In the genomic region with DNA sequence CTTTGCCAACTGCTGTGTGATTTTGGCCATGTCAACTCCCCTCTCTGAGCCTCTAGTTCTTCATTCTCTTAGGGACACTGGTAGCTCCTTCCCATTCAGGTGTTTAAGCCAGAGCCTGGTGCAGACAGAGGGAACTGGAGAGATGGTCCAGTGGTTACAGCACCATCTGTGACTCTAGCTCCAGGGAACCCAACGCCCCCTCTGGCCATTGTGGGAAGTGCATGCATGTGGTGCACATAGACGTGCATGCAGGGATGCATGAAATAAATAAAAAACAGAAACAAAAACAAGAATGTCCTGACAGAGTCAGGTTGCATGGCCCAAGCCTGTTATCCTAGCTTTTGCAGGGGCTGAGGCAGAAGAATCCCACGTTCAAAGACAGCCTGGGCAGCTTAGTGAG, we compare ENCODE assay signal across 12 mouse cellular contexts. TPM values are rescaled to one million over a fixed set of nuclear protein-coding genes. Genes with fewer than 3 reads are reported as not detected.
DNase-seq lines count a peak whose midpoint lies in the region; ATAC-seq and TF ChIP-seq lines count a peak whose summit lies in the region.
"Had no signal": no experiment of that assay in that cellular context is flagged by ENCODE, and none has a peak within 500 bp of the region (broad histone marks: within the 10 kb centered on the region; RNA-seq: fewer than 3 reads in every experiment).

No protein-coding gene starts in this region.

- H3K27me3 ChIP-seq in intestine, postnatal 0 days (replicated peaks; ENCODE audit: control insufficient read depth, insufficient read depth, low read length) = no peaks in the 10 kb centered on the region
- H3K27me3 ChIP-seq in intestine, embryonic 15.5 days (replicated peaks) = no peaks in the 10 kb centered on the region
- no peaks in the 10 kb centered on the region for H3K27me3 ChIP-seq in testis, adult 2 months (ENCODE audit: control insufficient read depth, insufficient read depth, low read length)
- peaks cover 8% of the 10 kb centered on the region; the same call in 1 of the 2 replicates for H3K27me3 ChIP-seq in embryonic facial prominence, embryonic 10.5 days (replicated peaks; ENCODE audit: low read depth, poor library complexity, severe bottlenecking)

- TF ChIP-seq POLR2A in testis, adult 2 months (IDR thresholded peaks at IDR 0.05; ENCODE audit: control insufficient read depth, low read depth, low read length) = no peak

- no peak overlapping the region for H3K27ac ChIP-seq in intestine, postnatal 0 days (ENCODE audit: low read depth, low read length)
- no peak overlapping the region for H3K27ac ChIP-seq in intestine, embryonic 15.5 days
- H3K27ac ChIP-seq in testis, adult 2 months (ENCODE audit: control insufficient read depth, insufficient read depth, low read depth, low read length) = no peak overlapping the region
- no peak overlapping the region for H3K27ac ChIP-seq in embryonic facial prominence, embryonic 10.5 days (replicated peaks)
- H3K27ac ChIP-seq: forebrain, embryonic 12.5 days; midbrain, embryonic 10.5 days had no signal

- no peak overlapping the region for H3K9ac ChIP-seq in intestine, postnatal 0 days (ENCODE audit: low read depth, low read length)
- no peak overlapping the region for H3K9ac ChIP-seq in intestine, embryonic 15.5 days
- H3K9ac ChIP-seq: forebrain, embryonic 12.5 days had no signal

- no peaks in the 10 kb centered on the region for H3K9me3 ChIP-seq in intestine, postnatal 0 days (ENCODE audit: control insufficient read depth)
- no peaks in the 10 kb centered on the region for H3K9me3 ChIP-seq in intestine, embryonic 15.5 days
- H3K9me3 ChIP-seq in embryonic facial prominence, embryonic 10.5 days = peaks cover 3% of the 10 kb centered on the region; the same call in 1 of the 2 replicates
- H3K9me3 ChIP-seq: forebrain, embryonic 12.5 days had no signal

- peak; percentile 62 for TF ChIP-seq CTCF in intestine, postnatal 0 days (IDR thresholded peaks at IDR 0.05; ENCODE audit: low read depth)
- peak; percentile 83; the same call in 1 of the 2 replicates for TF ChIP-seq CTCF in testis, adult 2 months (IDR thresholded peaks at IDR 0.05; ENCODE audit: control insufficient read depth, insufficient read depth, insufficient replicate concordance, low read depth, low read length)

- H3K36me3 ChIP-seq in intestine, postnatal 0 days (ENCODE audit: control insufficient read depth, insufficient read depth) = no peaks in the 10 kb centered on the region
- H3K36me3 ChIP-seq in intestine, embryonic 15.5 days = no peaks in the 10 kb centered on the region
- H3K36me3 ChIP-seq in testis, adult 2 months (ENCODE audit: control insufficient read depth, insufficient read depth, low read length) = no peaks in the 10 kb centered on the region
- H3K36me3 ChIP-seq in embryonic facial prominence, embryonic 10.5 days (replicated peaks) = peaks cover 5% of the 10 kb centered on the region
- H3K36me3 ChIP-seq: forebrain, embryonic 12.5 days had no signal

- 68% methylated on average over 3 of the region's 3 CpGs for WGBS in intestine, postnatal 0 days
- 76% methylated on average over 3 of the region's 3 CpGs for WGBS in intestine, embryonic 15.5 days
- WGBS in embryonic facial prominence, embryonic 10.5 days = 76% methylated on average over 3 of the region's 3 CpGs

- H3K4me3 ChIP-seq in intestine, postnatal 0 days (ENCODE audit: low read depth, low read length) = no peak overlapping the region
- no peak overlapping the region for H3K4me3 ChIP-seq in intestine, embryonic 15.5 days (replicated peaks)
- H3K4me3 ChIP-seq in testis, adult 2 months (ENCODE audit: control insufficient read depth, low read depth, low read length) = no peak overlapping the region
- no peak overlapping the region for H3K4me3 ChIP-seq in embryonic facial prominence, embryonic 10.5 days
- H3K4me3 ChIP-seq: forebrain, embryonic 12.5 days; midbrain, embryonic 10.5 days had no signal

- H3K4me1 ChIP-seq in intestine, postnatal 0 days (replicated peaks; ENCODE audit: control insufficient read depth, insufficient read depth, low read length) = 0 out of 2 replicates have a peak, but pooled peaks cover 2% of the 10 kb centered on the region
- peaks cover 15% of the 10 kb centered on the region for H3K4me1 ChIP-seq in intestine, embryonic 15.5 days (replicated peaks)
- H3K4me1 ChIP-seq in testis, adult 2 months (ENCODE audit: control insufficient read depth, insufficient read depth, low read length) = peaks cover 13% of the 10 kb centered on the region
- peaks cover 33% of the 10 kb centered on the region for H3K4me1 ChIP-seq in embryonic facial prominence, embryonic 10.5 days

- ATAC-seq in intestine, postnatal 0 days = no peak
- no peak for ATAC-seq in intestine, embryonic 15.5 days
- ATAC-seq: inflammation-experienced regulatory T-cells, adult 6 months had no signal

- no peak for DNase-seq in testis, postnatal 10 days (ENCODE audit: low spot score)
- peak; percentile 78 for DNase-seq in R1 (ENCODE audit: low read depth, low spot score)
- DNase-seq in testis, postnatal 14 days (ENCODE audit: low spot score) = peak; percentile 16
- DNase-seq in embryonic facial prominence, embryonic 10.5 days (ENCODE audit: low spot score) = no peak
- DNase-seq: adrenal gland, adult 2 months; cerebellum, adult 18-20 months had no signal

- no peak overlapping the region for H3K4me2 ChIP-seq in intestine, postnatal 0 days (replicated peaks; ENCODE audit: low read depth)
- no peak overlapping the region for H3K4me2 ChIP-seq in intestine, embryonic 15.5 days (replicated peaks)
- H3K4me2 ChIP-seq: forebrain, embryonic 12.5 days had no signal

RNA-seq across cellular contexts. Expression of a gene that starts 3.0 kb away (rescaled TPM):
- 528 and 536 TPM in 2 replicates for polyA plus RNA-seq in intestine, postnatal 0 days (2015; fragmentation: Nextera tagmentation; extraction: Ambion mirVana)
- 743 and 808 TPM in 2 replicates for polyA plus RNA-seq in intestine, embryonic 15.5 days (2015; fragmentation: Nextera tagmentation; extraction: Ambion mirVana)
- 154 and 172 TPM in 2 replicates for polyA plus RNA-seq in testis, adult 2 months (2012; rRNA removed)
- 266 and 347 TPM in 2 replicates for polyA plus RNA-seq in embryonic facial prominence, embryonic 10.5 days (2016; fragmentation: Nextera tagmentation; extraction: Ambion mirVana)

RNA-seq across cellular contexts. Expression of a gene that starts 11.3 kb away (rescaled TPM):
- 188 and 195 TPM in 2 replicates for polyA plus RNA-seq in intestine, postnatal 0 days (2015; fragmentation: Nextera tagmentation; extraction: Ambion mirVana)
- polyA plus RNA-seq in intestine, embryonic 15.5 days (2015; fragmentation: Nextera tagmentation; extraction: Ambion mirVana) = 245 and 269 TPM in 2 replicates
- 26.3 and 28.9 TPM in 2 replicates for polyA plus RNA-seq in testis, adult 2 months (2012; rRNA removed)
- 79.0 and 80.4 TPM in 2 replicates for polyA plus RNA-seq in embryonic facial prominence, embryonic 10.5 days (2016; fragmentation: Nextera tagmentation; extraction: Ambion mirVana)

RNA-seq across cellular contexts. Expression of a gene that starts 18.1 kb away (rescaled TPM):
- 3.0 and 5.2 TPM in 2 replicates for polyA plus RNA-seq in intestine, postnatal 0 days (2015; fragmentation: Nextera tagmentation; extraction: Ambion mirVana)
- 14.5 and 17.8 TPM in 2 replicates for polyA plus RNA-seq in intestine, embryonic 15.5 days (2015; fragmentation: Nextera tagmentation; extraction: Ambion mirVana)
- 19.0 and 22.1 TPM in 2 replicates for polyA plus RNA-seq in testis, adult 2 months (2012; rRNA removed)
- polyA plus RNA-seq in embryonic facial prominence, embryonic 10.5 days (2016; fragmentation: Nextera tagmentation; extraction: Ambion mirVana) = 14.0 and 17.1 TPM in 2 replicates

RNA-seq across cellular contexts. Expression of a gene that starts 32.3 kb away (rescaled TPM):
- polyA plus RNA-seq in intestine, postnatal 0 days (2015; fragmentation: Nextera tagmentation; extraction: Ambion mirVana) = 0.64 and 0.78 TPM in 2 replicates
- polyA plus RNA-seq in intestine, embryonic 15.5 days (2015; fragmentation: Nextera tagmentation; extraction: Ambion mirVana) = 0.92 and 0.97 TPM in 2 replicates
- 1.0 and 1.2 TPM in 2 replicates for polyA plus RNA-seq in testis, adult 2 months (2012; rRNA removed)
- 1.2 and 1.3 TPM in 2 replicates for polyA plus RNA-seq in embryonic facial prominence, embryonic 10.5 days (2016; fragmentation: Nextera tagmentation; extraction: Ambion mirVana)

RNA-seq across cellular contexts. Expression of a gene that starts 44.6 kb away (rescaled TPM):
- polyA plus RNA-seq in intestine, postnatal 0 days (2015; fragmentation: Nextera tagmentation; extraction: Ambion mirVana) = 3.9 and 4.2 TPM in 2 replicates
- 19.9 and 26.0 TPM in 2 replicates for polyA plus RNA-seq in intestine, embryonic 15.5 days (2015; fragmentation: Nextera tagmentation; extraction: Ambion mirVana)
- 16.5 and 16.9 TPM in 2 replicates for polyA plus RNA-seq in testis, adult 2 months (2012; rRNA removed)
- 7.1 and 8.2 TPM in 2 replicates for polyA plus RNA-seq in embryonic facial prominence, embryonic 10.5 days (2016; fragmentation: Nextera tagmentation; extraction: Ambion mirVana)

Comparison
In these comparisons a context has a peak if more than half of its experiments do, and no peak if none do; other contexts are left out.
1. DNase-seq: peak in R1 (single experiment) and testis, postnatal 14 days (single experiment); none in testis, postnatal 10 days (single experiment) and embryonic facial prominence, embryonic 10.5 days (single experiment).